Mouse (Mus musculus) heart, postnatal 0 days (tissue): ENCODE data around the gene Nfic. TPM values are rescaled to one million over a fixed set of nuclear protein-coding genes. Genes with fewer than 3 reads are reported as not detected.

Experiments used
- ATAC-seq: fragments of 200-750 bp; cut with Nextera tagmentation; 2 replicates; pipeline ENCODE4 v1.8.0; 2017; ENCODE audit warnings: low read depth, moderate number of reproducible peaks, moderate library complexity; ENCODE audit not compliant: insufficient read depth
- DNase-seq: peaks from one replicate; pipeline ENCODE4 v3.0.0-alpha.2; 2016; ENCODE audit warnings: low spot score
- H3K27ac ChIP-seq: fragments of 300-500 bp; sonication (generic); 2 replicates; pipeline ENCODE4 v1.5.1; 2014; ENCODE audit warnings: low read depth, mild to moderate bottlenecking
- H3K27me3 ChIP-seq: fragments of 300-500 bp; sonication (generic); 2 replicates; pipeline ENCODE4 v1.6.1; 2014; ENCODE audit warnings: low read length, mixed read lengths; ENCODE audit not compliant: control insufficient read depth, insufficient read depth
- H3K36me3 ChIP-seq: fragments of 300-500 bp; sonication (generic); replicated peaks from 2 replicates; pipeline ENCODE4 v1.6.1; 2014; ENCODE audit warnings: low read length, mixed read lengths; ENCODE audit not compliant: control insufficient read depth, insufficient read depth
- H3K4me1 ChIP-seq: fragments of 300-500 bp; sonication (generic); 2 replicates; pipeline ENCODE4 v1.6.1; 2014; ENCODE audit warnings: antibody characterized with exemption; ENCODE audit not compliant: control insufficient read depth, insufficient read depth
- H3K4me2 ChIP-seq: fragments of 300-500 bp; sonication (generic); 2 replicates; pipeline ENCODE4 v1.6.1; 2014; ENCODE audit warnings: low read depth, mild to moderate bottlenecking, low read length, moderate library complexity
- H3K4me3 ChIP-seq: fragments of 300-500 bp; sonication (generic); 2 replicates; pipeline ENCODE4 v1.5.1; 2014; ENCODE audit warnings: low read depth, low read length
- H3K9ac ChIP-seq: fragments of 300-500 bp; sonication (generic); replicated peaks from 2 replicates; pipeline ENCODE4 v1.6.1; 2014; ENCODE audit warnings: low read depth, low read length, mixed read lengths
- H3K9me3 ChIP-seq: fragments of 300-500 bp; sonication (generic); replicated peaks from 2 replicates; pipeline ENCODE4 v1.6.1; 2016; ENCODE audit warnings: low read length; ENCODE audit not compliant: control insufficient read depth
- CTCF ChIP-seq: IDR thresholded peaks from 2 replicates; pipeline ENCODE4 v1.5.1; 2016; ENCODE audit warnings: antibody characterized with exemption, control low read depth, low read depth
- EP300 ChIP-seq: IDR thresholded peaks from 2 replicates; pipeline ENCODE4 v1.6.1; 2016; ENCODE audit warnings: antibody characterized with exemption, low read depth
- WGBS: fragments of 180-500 bp; shearing (Covaris S2); extraction: QIAGEN DNeasy Blood & Tissue Kit; methylation state at CpG from one replicate; pipeline ENCODE4 v1.1.7; 2014; 5-methylcytosine and 5-hydroxymethylcytosine counted together
- polyA plus RNA-seq: library from polyadenylated mRNA; unstranded; fragments of >200 nt; fragmentation: Nextera tagmentation; extraction: Ambion mirVana; gene quantifications from 2 replicates; pipeline ENCODE4 v1.2.1, GENCODE M21; 2015
- total RNA-seq: library from RNA; depleted of rRNA; stranded (reverse); fragments of >200 nt; gene quantifications from 2 replicates; pipeline ENCODE4 v1.2.3, GENCODE M21; 2014; ENCODE audit warnings: low replicate concordance

The Nfic gene
- total and polyA plus RNA-seq, 2 experiments from 2014 or later = 47.6 to 73.7 TPM

- H3K27ac ChIP-seq = no peak overlapping the region; the same call in 1 of the 2 replicates
- no peak for ATAC-seq
- H3K36me3 ChIP-seq = no peaks in the 10 kb centered on the region
- H3K9ac ChIP-seq = no peak overlapping the region
- H3K4me3 ChIP-seq = no peak overlapping the region
- 80% methylated on average over 38 of the region's 38 CpGs for WGBS
- 0 out of 2 replicates have a peak, but pooled peaks cover 8% of the 10 kb centered on the region for H3K27me3 ChIP-seq
- no peak for DNase-seq
- H3K4me2 ChIP-seq = no peak overlapping the region; the same call in 1 of the 2 replicates
- H3K4me1 ChIP-seq = peaks cover 13% of the 10 kb centered on the region
- no peaks in the 10 kb centered on the region for H3K9me3 ChIP-seq
- TF ChIP-seq EP300 (no peak), CTCF (no peak)
Observed at GRCm38 (mm10) chr10:81498316-81499249, 43.1 kb upstream of the Nfic start.

GRCm38 (mm10) chr10:81497401-81498270 is 42.2 kb upstream of the Nfic start:
- Histone ChIP-seq H3K27me3 (no peaks in the 10 kb centered on the region), H3K4me2 (no peak overlapping the region; the same call in 1 of the 2 replicates), H3K36me3 (peaks cover 3% of the 10 kb centered on the region), H3K9me3 (no peaks in the 10 kb centered on the region), H3K9ac (no peak overlapping the region), H3K4me1 (peaks cover 13% of the 10 kb centered on the region), H3K4me3 (no peak overlapping the region), H3K27ac (no peak overlapping the region)
- no peak for ATAC-seq
- DNase-seq = no peak
- TF ChIP-seq CTCF (no peak), EP300 (no peak)
- 76% methylated on average over 17 of the region's 17 CpGs for WGBS

- ATAC-seq (no peak), DNase-seq (no peak)
- Histone ChIP-seq H3K27me3 (no peaks in the 10 kb centered on the region), H3K4me2 (peak overlapping the region; percentile 97), H3K36me3 (peaks cover 10% of the 10 kb centered on the region), H3K9me3 (no peaks in the 10 kb centered on the region), H3K27ac (no peak overlapping the region), H3K4me1 (peaks cover 13% of the 10 kb centered on the region), H3K9ac (0 out of 2 replicates have a peak overlapping the region, but pooled peaks have one; percentile 48), H3K4me3 (peak overlapping the region; percentile 75)
- 29% methylated on average over 4 of the region's 4 CpGs for WGBS
- no peak for TF ChIP-seq EP300
Observed at GRCm38 (mm10) chr10:81496969-81497368, 41.5 kb upstream of the Nfic start.

GRCm38 (mm10) chr10:81496264-81496901 is 40.9 kb upstream of the Nfic start, which contains the start of gene Ncln:
TSS of gene Ncln (minus strand) at chr10:81496392.
- peaks cover 16% of the 10 kb centered on the region for H3K36me3 ChIP-seq
- peak within 1 kb of the TSS; percentile 70 for H3K27ac ChIP-seq
- no peaks in the 10 kb centered on the region for H3K27me3 ChIP-seq
- peak within 1 kb of the TSS; percentile 84 for H3K9ac ChIP-seq
- H3K9me3 ChIP-seq = no peaks in the 10 kb centered on the region
- DNase-seq (peak; percentile 99), ATAC-seq (peak; percentile 96)
- H3K4me1 ChIP-seq = peaks cover 13% of the 10 kb centered on the region
- no peak; the same call in 1 of the 2 replicates for TF ChIP-seq EP300
- peak within 1 kb of the TSS; percentile 97 for H3K4me2 ChIP-seq
- under 1% methylated on average over 39 of the region's 45 CpGs for WGBS
- H3K4me3 ChIP-seq = peak within 1 kb of the TSS; percentile 75
